Mouse (Mus musculus) kidney, postnatal 0 days (tissue): ENCODE data around the gene Vtn. TPM values are rescaled to one million over a fixed set of nuclear protein-coding genes. Genes with fewer than 3 reads are reported as not detected.
A peak's percentile ranks its signal among the peaks of the same experiment; 100 is the strongest.
"Not testable (repeated sequence)": the region's sequence is repeated elsewhere in the genome, so short reads cannot be mapped to it uniquely, and the experiment has no call there.

Source experiments
- ATAC-seq: fragments of 200-750 bp; cut with Nextera tagmentation; replicated peaks from 2 replicates; pipeline ENCODE4 v1.8.0; 2017; ENCODE audit warnings: low read depth, moderate number of reproducible peaks, moderate TSS enrichment, moderate library complexity; ENCODE audit not compliant: low FRiP score
- DNase-seq: peaks from one replicate; pipeline ENCODE4 v3.0.0-alpha.2; 2016; ENCODE audit warnings: low spot score
- H3K27ac ChIP-seq: fragments of 300-500 bp; sonication (generic); 2 replicates; pipeline ENCODE4 v1.5.1; 2014; ENCODE audit warnings: mild to moderate bottlenecking
- H3K27me3 ChIP-seq: fragments of 300-500 bp; sonication (generic); 2 replicates; pipeline ENCODE4 v1.6.1; 2014; ENCODE audit warnings: low read length, mixed read lengths; ENCODE audit not compliant: insufficient read depth
- H3K36me3 ChIP-seq: fragments of 300-500 bp; sonication (generic); 2 replicates; pipeline ENCODE4 v1.6.1; 2014; ENCODE audit warnings: low read length, mixed read lengths; ENCODE audit not compliant: insufficient read depth
- H3K4me1 ChIP-seq: fragments of 300-500 bp; sonication (generic); replicated peaks from 2 replicates; pipeline ENCODE4 v1.6.1; 2014; ENCODE audit warnings: antibody characterized with exemption, low read length, mixed read lengths; ENCODE audit not compliant: insufficient read depth
- H3K4me2 ChIP-seq: fragments of 300-500 bp; sonication (generic); 2 replicates; pipeline ENCODE4 v1.6.1; 2014; ENCODE audit warnings: mild to moderate bottlenecking, low read length, moderate library complexity, mixed read lengths
- H3K4me3 ChIP-seq: fragments of 300-500 bp; sonication (generic); replicated peaks from 2 replicates; pipeline ENCODE4 v1.5.1; 2014; ENCODE audit warnings: low read depth, low read length
- H3K9ac ChIP-seq: fragments of 300-500 bp; sonication (generic); 2 replicates; pipeline ENCODE4 v1.6.1; 2014; ENCODE audit warnings: low read depth, low read length
- H3K9me3 ChIP-seq: fragments of 300-500 bp; sonication (generic); replicated peaks from 2 replicates; pipeline ENCODE4 v1.6.1; 2016; ENCODE audit warnings: low read length, inconsistent platforms, mixed read lengths
- CTCF ChIP-seq: IDR thresholded peaks from 2 replicates; pipeline ENCODE4 v1.5.1; 2016; ENCODE audit warnings: antibody characterized with exemption, low read depth, mild to moderate bottlenecking, moderate library complexity
- WGBS: fragments of 180-500 bp; shearing (Covaris S2); extraction: QIAGEN DNeasy Blood & Tissue Kit; methylation state at CpG from one replicate; pipeline ENCODE4 v1.1.7; 2014; 5-methylcytosine and 5-hydroxymethylcytosine counted together
- polyA plus RNA-seq: library from polyadenylated mRNA; unstranded; fragments of >200 nt; fragmentation: Nextera tagmentation; extraction: Ambion mirVana; gene quantifications from 2 replicates; pipeline ENCODE4 v1.2.1, GENCODE M21; 2015

Gene Vtn
- polyA plus RNA-seq, 1 experiment from 2014 or later: 0.70 TPM

DNA sequence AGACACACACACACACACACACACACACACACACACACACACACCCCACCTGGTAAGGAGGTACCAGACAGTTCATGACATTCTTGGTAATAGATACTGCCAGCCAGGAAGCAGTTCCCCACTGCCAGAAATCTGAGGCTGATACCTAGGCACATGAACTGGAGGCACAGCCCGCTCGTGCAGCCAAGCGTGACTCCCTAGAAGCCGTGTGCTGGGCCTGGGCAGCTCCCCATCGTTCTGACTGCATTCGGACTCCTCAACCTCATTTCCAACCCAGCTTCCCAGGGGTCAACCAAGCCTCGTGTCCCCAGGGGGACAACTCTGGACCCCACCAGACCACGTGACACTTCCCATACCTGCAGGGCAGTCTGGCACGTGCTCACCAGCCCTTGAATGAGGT lies 29.8 kb downstream of the Vtn start:
- Histone ChIP-seq H3K4me2 (no peak overlapping the region), H3K27ac (0 out of 2 replicates have a peak overlapping the region, but pooled peaks have one; percentile 21), H3K9ac (no peak overlapping the region), H3K27me3 (no peaks in the 10 kb centered on the region), H3K4me1 (peaks cover 8% of the 10 kb centered on the region; the same call in 1 of the 2 replicates), H3K4me3 (no peak overlapping the region), H3K36me3 (peaks cover 50% of the 10 kb centered on the region), H3K9me3 (no peaks in the 10 kb centered on the region)
- WGBS: 46% methylated on average over 9 of the region's 9 CpGs
- DNase-seq: peak; percentile 73
- TF ChIP-seq CTCF: no peak
- ATAC-seq: peak; percentile 70

DNA sequence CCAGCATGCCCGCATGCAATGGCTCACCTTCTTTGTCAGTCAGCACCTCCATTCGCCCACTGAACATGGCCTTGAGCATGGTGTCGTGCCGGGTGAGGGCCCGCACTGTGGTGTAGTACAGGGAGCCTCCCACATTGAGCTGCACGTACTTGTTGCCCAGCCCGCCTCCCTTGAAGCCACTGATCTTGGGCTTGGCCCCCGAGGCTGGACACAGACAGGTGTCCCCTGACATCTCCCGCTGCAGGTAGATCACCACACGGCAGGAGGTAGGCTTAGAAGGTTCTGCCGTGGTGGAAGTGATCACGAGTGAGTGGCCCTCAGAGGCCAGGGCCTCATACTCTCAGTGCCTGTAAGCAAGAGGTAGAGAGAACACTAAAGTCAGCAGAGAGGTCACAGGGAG lies 31.1 kb downstream of the Vtn start:
- Histone ChIP-seq H3K4me2 (no peak overlapping the region), H3K27me3 (no peaks in the 10 kb centered on the region), H3K9me3 (no peaks in the 10 kb centered on the region), H3K36me3 (peaks cover 38% of the 10 kb centered on the region), H3K4me1 (peaks cover 14% of the 10 kb centered on the region; the same call in 1 of the 2 replicates), H3K4me3 (no peak overlapping the region), H3K27ac (peak overlapping the region; percentile 67; the same call in 1 of the 2 replicates), H3K9ac (no peak overlapping the region)
- ATAC-seq: no peak
- 76% methylated on average over 12 of the region's 12 CpGs for WGBS
- TF ChIP-seq CTCF: no peak
- no peak for DNase-seq

DNA sequence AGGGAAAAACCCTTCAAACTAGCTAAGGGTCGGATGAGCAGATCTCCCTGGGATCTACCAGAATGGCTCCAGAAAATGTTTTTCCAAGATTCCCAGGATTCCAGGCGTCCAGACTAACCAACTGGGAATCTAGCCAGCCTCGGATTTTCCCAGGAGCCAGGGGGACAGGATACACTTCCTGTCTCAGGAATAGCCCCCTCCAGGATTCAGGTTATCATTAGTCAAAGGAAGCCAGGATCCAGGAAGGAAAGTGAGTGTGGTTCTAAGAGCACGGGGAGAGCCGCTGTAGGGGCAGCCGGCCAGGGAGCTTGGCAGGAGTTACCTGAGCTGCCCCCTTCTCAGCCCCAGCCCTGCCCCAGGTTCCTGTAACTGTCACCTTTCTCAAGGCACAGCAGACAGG lies 32.2 kb downstream of the Vtn start:
- peak overlapping the region; percentile 67 for H3K27ac ChIP-seq
- H3K4me2 ChIP-seq: peak overlapping the region; percentile 2; the same call in 1 of the 2 replicates
- 54% methylated on average over 6 of the region's 6 CpGs for WGBS
- no peaks in the 10 kb centered on the region for H3K9me3 ChIP-seq
- H3K27me3 ChIP-seq: no peaks in the 10 kb centered on the region
- H3K9ac ChIP-seq: no peak overlapping the region; the same call in 1 of the 2 replicates
- H3K36me3 ChIP-seq: peaks cover 34% of the 10 kb centered on the region
- no peak for TF ChIP-seq CTCF
- H3K4me3 ChIP-seq: no peak overlapping the region
- no peak for ATAC-seq
- peak; percentile 47 for DNase-seq
- peaks cover 15% of the 10 kb centered on the region; the same call in 1 of the 2 replicates for H3K4me1 ChIP-seq

DNA sequence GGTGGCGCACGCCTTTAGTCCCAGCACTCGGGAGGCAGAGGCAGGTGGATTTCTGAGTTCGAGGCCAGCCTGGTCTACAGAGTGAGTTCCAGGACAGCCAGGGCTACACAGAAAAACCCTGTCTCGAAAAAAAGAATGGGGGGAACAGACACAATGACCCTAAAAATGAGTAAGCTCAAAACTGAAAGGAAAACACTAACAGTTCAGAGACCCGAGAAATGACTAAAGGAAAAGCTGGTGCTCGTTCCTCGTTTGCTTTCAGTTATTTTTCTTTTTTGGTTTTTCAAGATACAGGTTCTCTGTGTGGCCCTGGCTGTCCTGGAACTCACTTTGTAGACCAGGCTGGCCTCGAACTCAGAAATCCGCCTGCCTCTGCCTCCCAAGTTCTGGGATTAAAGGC lies 32.6 kb downstream of the Vtn start:
- peak overlapping the region; percentile 2; the same call in 1 of the 2 replicates for H3K4me2 ChIP-seq
- not testable (repeated sequence) for H3K27me3 ChIP-seq, DNase-seq, H3K4me3 ChIP-seq, H3K9me3 ChIP-seq, H3K9ac ChIP-seq, ATAC-seq
- 90% methylated on average over 10 of the region's 10 CpGs for WGBS
- H3K27ac ChIP-seq: peak overlapping the region; percentile 67
- H3K36me3 ChIP-seq: peaks cover 29% of the 10 kb centered on the region
- peaks cover 15% of the 10 kb centered on the region; the same call in 1 of the 2 replicates for H3K4me1 ChIP-seq

DNA sequence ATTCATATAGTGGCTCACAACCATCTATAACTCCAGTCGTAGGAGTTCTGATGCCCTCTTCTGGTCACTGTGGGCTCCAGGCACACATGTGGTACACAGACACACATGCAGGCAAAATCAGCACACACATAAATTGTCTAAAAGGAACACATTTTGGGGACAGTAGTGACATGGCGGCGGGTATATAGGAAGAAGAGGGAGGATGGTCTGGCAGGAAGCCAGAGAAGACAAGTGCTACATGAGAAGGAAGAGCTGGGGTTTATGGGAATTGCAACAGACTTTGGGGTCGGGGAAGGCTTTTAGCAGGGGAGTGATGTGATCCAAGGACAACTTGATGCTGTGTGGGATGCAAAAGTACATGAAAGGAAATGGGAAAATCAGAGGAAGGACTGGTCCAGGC lies 35.6 kb downstream of the Vtn start:
- peak; percentile 33; the same call in 1 of the 2 replicates for TF ChIP-seq CTCF
- WGBS: 75% methylated on average over 4 of the region's 4 CpGs

DNA sequence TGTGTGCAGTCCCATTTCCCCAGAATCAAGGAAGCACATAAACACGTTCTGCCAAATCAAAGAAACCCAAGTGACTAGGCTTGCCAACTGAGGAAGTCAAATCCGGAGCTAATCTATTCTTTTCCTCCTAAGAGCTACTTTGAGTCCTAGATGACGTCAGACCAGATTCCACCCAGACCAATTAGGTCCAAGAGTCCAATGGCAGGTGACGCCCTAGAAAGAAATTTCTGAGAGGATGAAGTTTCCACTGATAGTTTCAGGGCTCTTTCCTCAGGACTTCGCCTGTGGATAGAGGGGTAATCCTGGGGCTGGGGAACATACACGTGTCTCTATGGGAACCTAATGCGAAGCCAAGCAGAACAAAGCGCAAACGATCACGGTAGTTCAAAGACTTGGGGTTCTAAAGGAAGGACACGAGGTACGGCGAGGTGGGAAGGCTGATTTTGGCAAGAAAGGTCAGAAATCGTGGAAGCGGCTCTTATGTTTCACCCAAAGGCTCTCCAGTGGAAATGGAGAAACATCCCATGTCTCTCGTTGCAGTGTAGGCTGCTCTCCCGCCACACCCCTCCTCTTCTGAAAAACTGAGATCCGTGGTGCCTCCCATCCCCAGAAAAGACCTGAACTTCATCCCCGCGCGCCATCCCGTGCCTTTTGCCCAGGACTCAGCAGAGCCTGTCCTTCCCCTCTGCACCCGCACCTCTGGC lies 36.6 kb downstream of the Vtn start:
- H3K27ac ChIP-seq: peak overlapping the region; percentile 89
- peak overlapping the region; percentile 68 for H3K4me3 ChIP-seq
- peak overlapping the region; percentile 68 for H3K4me2 ChIP-seq
- DNase-seq (peak; percentile 89), ATAC-seq (no peak)
- TF ChIP-seq CTCF: no peak
- peak overlapping the region; percentile 84 for H3K9ac ChIP-seq
- H3K4me1 ChIP-seq: peaks cover 15% of the 10 kb centered on the region
- no peaks in the 10 kb centered on the region for H3K9me3 ChIP-seq
- WGBS: under 1% methylated on average over 23 of the region's 23 CpGs
- 0 out of 2 replicates have a peak, but pooled peaks cover 3% of the 10 kb centered on the region for H3K36me3 ChIP-seq
- H3K27me3 ChIP-seq: no peaks in the 10 kb centered on the region

More for the DNA sequence above, 35.6 kb downstream of the Vtn start:
- H3K9ac ChIP-seq: no peak overlapping the region
- peak overlapping the region; percentile 68 for H3K4me2 ChIP-seq
- ATAC-seq (no peak), DNase-seq (no peak)
- no peaks in the 10 kb centered on the region for H3K27me3 ChIP-seq
- peaks cover 19% of the 10 kb centered on the region for H3K4me1 ChIP-seq
- H3K4me3 ChIP-seq: peak overlapping the region; percentile 68
- peaks cover 6% of the 10 kb centered on the region; the same call in 1 of the 2 replicates for H3K36me3 ChIP-seq
- H3K9me3 ChIP-seq: no peaks in the 10 kb centered on the region
- H3K27ac ChIP-seq: no peak overlapping the region
